Mouse (Mus musculus): ENCODE data around the gene Prss43. TPM values are rescaled to one million over a fixed set of nuclear protein-coding genes. Genes with fewer than 3 reads are reported as not detected.

Gene Prss43
- total RNA-seq, 1 experiment = 0.09 TPM

GRCm38 (mm10) chr9:110877888-110878287 lies 51.4 kb downstream of the Prss43 start:
- TF ChIP-seq MAFK (IDR thresholded peaks at IDR 0.05; ENCODE audit: insufficient read depth, low read depth, low read length) = no peak
- TF ChIP-seq CHD2 (IDR thresholded peaks at IDR 0.05; ENCODE audit: low read depth, low read length) = no peak
- no peak for TF ChIP-seq ZC3H11A (IDR thresholded peaks at IDR 0.05; ENCODE audit: borderline replicate concordance, low read depth, low read length)
- Histone ChIP-seq H3K36me3 (ENCODE audit: control insufficient read depth, insufficient read depth, low read length, poor library complexity, severe bottlenecking) (no peaks in the 10 kb centered on the region), H3K4me3 (ENCODE audit: insufficient read depth in 1 of 2, low read depth in 1 of 2, low read length in 2 of 2, poor library complexity in 1 of 2, severe bottlenecking in 1 of 2) (no peak overlapping the region), H3K4me1 (ENCODE audit: control insufficient read depth in 2 of 2, insufficient read depth in 2 of 2, low read length in 2 of 2, poor library complexity in 1 of 2) (peaks cover 0 to 31% of the 10 kb centered on the region in 2 experiments; a peak in 3 of 4 replicates), H3K9ac (ENCODE audit: insufficient read depth, low read depth, low read length, poor library complexity, severe bottlenecking) (no peak overlapping the region), H3K27ac (ENCODE audit: insufficient read depth, low read depth, low read length, poor library complexity, severe bottlenecking) (no peak overlapping the region), H3K9me3 (ENCODE audit: control insufficient read depth, insufficient read depth, low read depth, low read length) (no peaks in the 10 kb centered on the region)
- in situ Hi-C loops (cut with MboI; ENCODE audit: low sequenced_read_pairs in 2 of 2, unreplicated experiment in 2 of 2) = loop anchor here in 1 of 2 experiments (10.0 kb wide), 1 partner anchor 163 kb away; no protein-coding TSS in a partner anchor
- no peak for DNase-seq (ENCODE audit: low read depth, low spot score)

GRCm38 (mm10) chr9:110879191-110879920 lies 52.9 kb downstream of the Prss43 start, which contains the start of gene Als2cl:
Als2cl (plus strand) TSS chr9:110879870.
- TF ChIP-seq CHD2 (IDR thresholded peaks at IDR 0.05; ENCODE audit: low read depth, low read length) = no peak
- TF ChIP-seq ZC3H11A (IDR thresholded peaks at IDR 0.05; ENCODE audit: borderline replicate concordance, low read depth, low read length) = no peak
- H3K27ac ChIP-seq (ENCODE audit: insufficient read depth, low read depth, low read length, poor library complexity, severe bottlenecking) = no peak within 1 kb of the TSS
- no peaks in the 10 kb centered on the region; the same call in 1 of the 2 replicates for H3K36me3 ChIP-seq (ENCODE audit: control insufficient read depth, insufficient read depth, low read length, poor library complexity, severe bottlenecking)
- H3K9me3 ChIP-seq (ENCODE audit: control insufficient read depth, insufficient read depth, low read depth, low read length) = no peaks in the 10 kb centered on the region
- H3K9ac ChIP-seq (ENCODE audit: insufficient read depth, low read depth, low read length, poor library complexity, severe bottlenecking) = peak within 1 kb of the TSS; percentile 42
- no peak for DNase-seq (ENCODE audit: low read depth, low spot score)
- peak within 1 kb of the TSS; percentile 63 to 76 for H3K4me3 ChIP-seq (ENCODE audit: insufficient read depth in 1 of 2, low read depth in 1 of 2, low read length in 2 of 2, poor library complexity in 1 of 2, severe bottlenecking in 1 of 2)
- in situ Hi-C loops (cut with MboI; ENCODE audit: low sequenced_read_pairs in 2 of 2, unreplicated experiment in 2 of 2) = loop anchor here in 1 of 2 experiments (10.0 kb wide), 1 partner anchor 165 kb away; no protein-coding TSS in a partner anchor
- H3K4me1 ChIP-seq (ENCODE audit: control insufficient read depth in 2 of 2, insufficient read depth in 2 of 2, low read length in 2 of 2, poor library complexity in 1 of 2) = peaks cover 0 to 26% of the 10 kb centered on the region in 2 experiments; a peak in 3 of 4 replicates

- Histone ChIP-seq H3K9me3 (ENCODE audit: control insufficient read depth, insufficient read depth, low read depth, low read length) (no peaks in the 10 kb centered on the region), H3K4me1 (ENCODE audit: control insufficient read depth in 2 of 2, insufficient read depth in 2 of 2, low read length in 2 of 2, poor library complexity in 1 of 2) (peaks cover 0 to 23% of the 10 kb centered on the region in 2 experiments; a peak in 3 of 4 replicates), H3K9ac (ENCODE audit: insufficient read depth, low read depth, low read length, poor library complexity, severe bottlenecking) (peak within 1 kb of the TSS; percentile 42), H3K36me3 (ENCODE audit: control insufficient read depth, insufficient read depth, low read length, poor library complexity, severe bottlenecking) (peaks cover 4% of the 10 kb centered on the region; the same call in 1 of the 2 replicates), H3K27ac (ENCODE audit: insufficient read depth, low read depth, low read length, poor library complexity, severe bottlenecking) (no peak within 1 kb of the TSS), H3K4me3 (ENCODE audit: insufficient read depth in 1 of 2, low read depth in 1 of 2, low read length in 2 of 2, poor library complexity in 1 of 2, severe bottlenecking in 1 of 2) (peak within 1 kb of the TSS; percentile 63 to 76)
- in situ Hi-C loops (cut with MboI; ENCODE audit: low sequenced_read_pairs in 2 of 2, unreplicated experiment in 2 of 2) = loop anchor here in 1 of 2 experiments (10.0 kb wide), 1 partner anchor 165 kb away; no protein-coding TSS in a partner anchor
- DNase-seq (ENCODE audit: low read depth, low spot score) = no peak
- no peak for TF ChIP-seq HCFC1 (IDR thresholded peaks at IDR 0.05; ENCODE audit: borderline replicate concordance, insufficient read depth, low read length)
- no peak for TF ChIP-seq CHD2 (IDR thresholded peaks at IDR 0.05; ENCODE audit: low read depth, low read length)
- no peak for TF ChIP-seq MAFK (IDR thresholded peaks at IDR 0.05; ENCODE audit: insufficient read depth, low read depth, low read length)
- no peak for TF ChIP-seq ZC3H11A (IDR thresholded peaks at IDR 0.05; ENCODE audit: borderline replicate concordance, low read depth, low read length)
- TF ChIP-seq ZNF384 (IDR thresholded peaks at IDR 0.05; ENCODE audit: low read depth, low read length) = no peak
Observed at GRCm38 (mm10) chr9:110879998-110880561, 53.6 kb downstream of the Prss43 start, which contains the start of gene Tmie. Tmie (minus strand) TSS chr9:110880113.

GRCm38 (mm10) chr9:110880772-110881171 lies 54.3 kb downstream of the Prss43 start:
- H3K4me3 ChIP-seq (ENCODE audit: insufficient read depth in 1 of 2, low read depth in 1 of 2, low read length in 2 of 2, poor library complexity in 1 of 2, severe bottlenecking in 1 of 2) = peak overlapping the region; percentile 63 to 76
- H3K9ac ChIP-seq (ENCODE audit: insufficient read depth, low read depth, low read length, poor library complexity, severe bottlenecking) = peak overlapping the region; percentile 42; the same call in 1 of the 2 replicates
- peaks cover 4% of the 10 kb centered on the region; the same call in 1 of the 2 replicates for H3K36me3 ChIP-seq (ENCODE audit: control insufficient read depth, insufficient read depth, low read length, poor library complexity, severe bottlenecking)
- H3K4me1 ChIP-seq (ENCODE audit: control insufficient read depth in 2 of 2, insufficient read depth in 2 of 2, low read length in 2 of 2, poor library complexity in 1 of 2) = peaks cover 0 to 18% of the 10 kb centered on the region in 2 experiments; a peak in 3 of 4 replicates
- in situ Hi-C loops (cut with MboI; ENCODE audit: low sequenced_read_pairs in 2 of 2, unreplicated experiment in 2 of 2) = no loop called here
- no peak overlapping the region for H3K27ac ChIP-seq (ENCODE audit: insufficient read depth, low read depth, low read length, poor library complexity, severe bottlenecking)
- DNase-seq (ENCODE audit: low read depth, low spot score) = no peak
- H3K9me3 ChIP-seq (ENCODE audit: control insufficient read depth, insufficient read depth, low read depth, low read length) = no peaks in the 10 kb centered on the region
- TF ChIP-seq HCFC1 (IDR thresholded peaks at IDR 0.05; ENCODE audit: borderline replicate concordance, insufficient read depth, low read length) (no peak), ZC3H11A (IDR thresholded peaks at IDR 0.05; ENCODE audit: borderline replicate concordance, low read depth, low read length) (no peak), MAFK (IDR thresholded peaks at IDR 0.05; ENCODE audit: insufficient read depth, low read depth, low read length) (no peak), ZNF384 (IDR thresholded peaks at IDR 0.05; ENCODE audit: low read depth, low read length) (no peak), CHD2 (IDR thresholded peaks at IDR 0.05; ENCODE audit: low read depth, low read length) (no peak)

Other genes with a start within 250 kb of the Prss43 start
- gene Nradd, start 202.2 kb upstream of the Prss43 start, total RNA-seq (2012; rRNA removed) = 65.5 and 83.8 TPM in 2 replicates
- 13.6 and 24.1 TPM in 2 replicates for gene Nbeal2, start 172.5 kb upstream of the Prss43 start, total RNA-seq (2012; rRNA removed)
- 79.9 and 82.2 TPM in 2 replicates for gene Ccdc12, start 170.2 kb upstream of the Prss43 start, total RNA-seq (2012; rRNA removed)
- gene Myl3, start 84.8 kb upstream of the Prss43 start, total RNA-seq (2012; rRNA removed) = 0.48 and 0.89 TPM in 2 replicates
- gene Pth1r, start 79.5 kb upstream of the Prss43 start, total RNA-seq (2012; rRNA removed) = 3.2 and 6.8 TPM in 2 replicates
- 7.5 and 14.8 TPM in 2 replicates for gene Prss42, start 28.5 kb upstream of the Prss43 start, total RNA-seq (2012; rRNA removed)
- 1.5 and 2.2 TPM in 2 replicates for gene Prss44, start 12.7 kb upstream of the Prss43 start, total RNA-seq (2012; rRNA removed)
- gene Prss45, start 7.9 kb downstream of the Prss43 start, total RNA-seq (2012; rRNA removed) = 0.26 and 0.54 TPM in 2 replicates
- gene Prss46, start 17.8 kb downstream of the Prss43 start, total RNA-seq (2012; rRNA removed) = 0.63 and 2.8 TPM in 2 replicates
- gene Prss50, start 31.3 kb downstream of the Prss43 start, total RNA-seq (2012; rRNA removed) = 50.2 and 69.3 TPM in 2 replicates
- gene Als2cl, start 53.2 kb downstream of the Prss43 start, total RNA-seq (2012; rRNA removed) = 13.0 and 35.0 TPM in 2 replicates
- 0.67 and 0.79 TPM in 2 replicates for gene Tmie, start 53.4 kb downstream of the Prss43 start, total RNA-seq (2012; rRNA removed)
- 1.0 TPM in 1 of 2 replicates, not detected in the other for gene Fam240a, start 90.2 kb downstream of the Prss43 start, total RNA-seq (2012; rRNA removed)
- 904 and 1,760 TPM in 2 replicates for gene Tdgf1, start 119.5 kb downstream of the Prss43 start, total RNA-seq (2012; rRNA removed)
- gene Lrrc2, start 124.9 kb downstream of the Prss43 start, total RNA-seq (2012; rRNA removed) = 20.2 and 20.8 TPM in 2 replicates
- gene Rtp3, start 163.9 kb downstream of the Prss43 start, total RNA-seq (2012; rRNA removed) = 0.62 and 1.1 TPM in 2 replicates
- 0.48 TPM in 1 of 2 replicates, not detected in the other for gene Ltf, start 192.6 kb downstream of the Prss43 start, total RNA-seq (2012; rRNA removed)
- gene Ccrl2, start 230.8 kb downstream of the Prss43 start, total RNA-seq (2012; rRNA removed) = 0.26 and 0.40 TPM in 2 replicates